Comparison of ENCODE assay signal across 11 mouse cellular contexts in the genomic region with DNA sequence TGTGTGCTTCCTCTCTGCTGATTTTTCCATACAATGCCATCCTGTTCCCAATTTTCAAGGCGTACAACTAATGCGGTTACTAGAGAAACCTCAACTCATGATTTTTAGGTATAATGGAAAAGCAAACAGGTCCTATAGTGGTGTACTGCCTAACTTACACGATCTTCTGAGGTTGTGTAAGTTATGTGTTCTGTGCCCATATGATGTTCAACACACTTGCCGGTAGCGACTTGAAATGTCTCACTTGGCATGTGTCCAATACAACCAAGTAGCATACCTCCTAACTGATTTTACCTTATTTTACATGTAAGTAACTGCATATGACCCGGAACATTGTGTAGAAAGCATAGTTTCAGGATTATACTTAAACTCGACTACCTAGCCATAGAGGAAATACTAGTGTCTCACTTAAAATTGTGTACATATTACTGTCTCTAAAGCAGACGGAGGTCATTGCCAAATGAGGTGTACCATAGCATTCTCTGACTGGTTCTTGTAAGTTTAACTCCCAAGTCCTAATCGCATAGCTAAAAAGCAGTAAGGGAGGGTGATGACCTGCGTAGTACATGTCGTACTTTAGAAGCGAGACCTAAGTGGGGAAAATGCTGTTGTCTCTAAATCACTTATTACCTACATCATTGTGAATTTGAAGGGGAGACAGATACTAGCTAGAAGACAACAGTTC.
DNase-seq lines count a peak whose midpoint lies in the region; ATAC-seq lines count a peak whose summit lies in the region.
"Had no signal": no experiment of that assay in that cellular context is flagged by ENCODE, and none has a peak within 500 bp of the region (broad histone marks: within the 10 kb centered on the region; RNA-seq: fewer than 3 reads in every experiment).

No protein-coding gene starts in this region.

- DNase-seq in MEL-GATA-1-ER (ENCODE audit: extremely low read depth, low read depth): peak; percentile 43
- DNase-seq in forebrain, embryonic 11.5 days (ENCODE audit: low spot score): no peak
- DNase-seq in adipocyte (ENCODE audit: low spot score): no peak
- DNase-seq in spleen, postnatal 4 days (ENCODE audit: low spot score in 2 of 2): no peak
- DNase-seq in heart, postnatal 14 days: no peak
- DNase-seq: kidney, adult 2 months had no signal

- intact Hi-C loops in heart, postnatal 14 days (cut with DNase I): loop anchor here (5.0 kb wide), 1 partner anchor 252 kb away; no protein-coding TSS in a partner anchor

- WGBS in forebrain, embryonic 11.5 days: 92% methylated on average over 12 of the region's 12 CpGs
- WGBS in hindbrain, embryonic 16.5 days: 74% methylated on average over 12 of the region's 12 CpGs
- 80% methylated on average over 12 of the region's 12 CpGs for WGBS in midbrain, embryonic 16.5 days

- H3K9ac ChIP-seq in forebrain, embryonic 11.5 days (ENCODE audit: low read length): peak overlapping the region; percentile 4; the same call in 1 of the 2 replicates
- H3K9ac ChIP-seq in hindbrain, embryonic 16.5 days (ENCODE audit: low read depth, low read length): no peak overlapping the region
- H3K9ac ChIP-seq in midbrain, embryonic 16.5 days (ENCODE audit: low read depth, low read length): no peak overlapping the region
- H3K9ac ChIP-seq: heart, embryonic 15.5 days; lung, embryonic 15.5 days had no signal

- no peaks in the 10 kb centered on the region for H3K36me3 ChIP-seq in forebrain, embryonic 11.5 days (ENCODE audit: control insufficient read depth, insufficient read depth, low read length)
- H3K36me3 ChIP-seq in hindbrain, embryonic 16.5 days (ENCODE audit: control insufficient read depth, insufficient read depth, low read length): no peaks in the 10 kb centered on the region
- H3K36me3 ChIP-seq in midbrain, embryonic 16.5 days (ENCODE audit: control insufficient read depth, insufficient read depth, low read length): no peaks in the 10 kb centered on the region
- H3K36me3 ChIP-seq: heart, embryonic 15.5 days; lung, embryonic 15.5 days had no signal

- ATAC-seq in forebrain, embryonic 11.5 days (replicated peaks; ENCODE audit: low FRiP score): no peak
- 0 out of 2 replicates have a peak, but pooled peaks have one; percentile 4 for ATAC-seq in hindbrain, embryonic 16.5 days
- ATAC-seq in midbrain, embryonic 16.5 days: no peak

- H3K4me1 ChIP-seq in forebrain, embryonic 11.5 days (replicated peaks; ENCODE audit: control insufficient read depth, insufficient read depth, low read length): peaks cover 4% of the 10 kb centered on the region
- H3K4me1 ChIP-seq in hindbrain, embryonic 16.5 days (ENCODE audit: control insufficient read depth, insufficient read depth, low read depth, low read length): peaks cover 8% of the 10 kb centered on the region
- H3K4me1 ChIP-seq in midbrain, embryonic 16.5 days (ENCODE audit: control insufficient read depth, insufficient read depth, low read length): peaks cover 22% of the 10 kb centered on the region
- H3K4me1 ChIP-seq: heart, embryonic 15.5 days; lung, embryonic 15.5 days had no signal

- peak overlapping the region; percentile 4; the same call in 1 of the 2 replicates for H3K27ac ChIP-seq in forebrain, embryonic 11.5 days (ENCODE audit: low read depth, low read length)
- peak overlapping the region; percentile 55 for H3K27ac ChIP-seq in hindbrain, embryonic 16.5 days (ENCODE audit: low read depth, low read length)
- H3K27ac ChIP-seq in midbrain, embryonic 16.5 days (ENCODE audit: low read length): peak overlapping the region; percentile 70
- H3K27ac ChIP-seq: heart, embryonic 15.5 days; lung, embryonic 15.5 days; stomach, postnatal 0 days had no signal

- H3K4me3 ChIP-seq in forebrain, embryonic 11.5 days (ENCODE audit: low read depth, low read length): no peak overlapping the region
- no peak overlapping the region for H3K4me3 ChIP-seq in hindbrain, embryonic 16.5 days (ENCODE audit: low read length)
- no peak overlapping the region for H3K4me3 ChIP-seq in midbrain, embryonic 16.5 days (ENCODE audit: low read depth, low read length)
- H3K4me3 ChIP-seq: heart, embryonic 15.5 days; lung, embryonic 15.5 days had no signal

- H3K9me3 ChIP-seq in forebrain, embryonic 11.5 days (ENCODE audit: control insufficient read depth, low read length): no peaks in the 10 kb centered on the region
- H3K9me3 ChIP-seq in hindbrain, embryonic 16.5 days (ENCODE audit: control insufficient read depth, low read length): no peaks in the 10 kb centered on the region
- no peaks in the 10 kb centered on the region for H3K9me3 ChIP-seq in midbrain, embryonic 16.5 days (replicated peaks; ENCODE audit: control insufficient read depth, low read length, poor library complexity, severe bottlenecking)
- H3K9me3 ChIP-seq: heart, embryonic 15.5 days; lung, embryonic 15.5 days had no signal

- no peak overlapping the region for H3K4me2 ChIP-seq in forebrain, embryonic 11.5 days (ENCODE audit: low read depth, low read length, severe bottlenecking)
- H3K4me2 ChIP-seq in hindbrain, embryonic 16.5 days (ENCODE audit: low read length): peak overlapping the region; percentile 24
- H3K4me2 ChIP-seq in midbrain, embryonic 16.5 days (ENCODE audit: low read length): no peak overlapping the region
- H3K4me2 ChIP-seq: heart, embryonic 15.5 days; lung, embryonic 15.5 days had no signal

- peaks cover 11% of the 10 kb centered on the region for H3K27me3 ChIP-seq in forebrain, embryonic 11.5 days (ENCODE audit: control insufficient read depth, insufficient read depth, low read length)
- no peaks in the 10 kb centered on the region for H3K27me3 ChIP-seq in hindbrain, embryonic 16.5 days (replicated peaks; ENCODE audit: control insufficient read depth, insufficient read depth, low read length)
- no peaks in the 10 kb centered on the region for H3K27me3 ChIP-seq in midbrain, embryonic 16.5 days (ENCODE audit: control insufficient read depth, insufficient read depth, low read depth, low read length)
- H3K27me3 ChIP-seq: heart, embryonic 15.5 days; lung, embryonic 15.5 days had no signal

Comparison
In these comparisons a context has a peak if more than half of its experiments do, and no peak if none do; other contexts are left out.
1. H3K27ac ChIP-seq: peak in every context shown above with its lines; median percentile 70 in midbrain, embryonic 16.5 days; 55 in hindbrain, embryonic 16.5 days; 4 in forebrain, embryonic 11.5 days.